Mouse (Mus musculus): ENCODE measurements at regions not wholly inside any gene's neighbourhood (a gene's known extent, or its start where the extent isn't known, plus 50 kb on each side); places are given as distances from the start of the nearest gene placed in this dataset.

DNA sequence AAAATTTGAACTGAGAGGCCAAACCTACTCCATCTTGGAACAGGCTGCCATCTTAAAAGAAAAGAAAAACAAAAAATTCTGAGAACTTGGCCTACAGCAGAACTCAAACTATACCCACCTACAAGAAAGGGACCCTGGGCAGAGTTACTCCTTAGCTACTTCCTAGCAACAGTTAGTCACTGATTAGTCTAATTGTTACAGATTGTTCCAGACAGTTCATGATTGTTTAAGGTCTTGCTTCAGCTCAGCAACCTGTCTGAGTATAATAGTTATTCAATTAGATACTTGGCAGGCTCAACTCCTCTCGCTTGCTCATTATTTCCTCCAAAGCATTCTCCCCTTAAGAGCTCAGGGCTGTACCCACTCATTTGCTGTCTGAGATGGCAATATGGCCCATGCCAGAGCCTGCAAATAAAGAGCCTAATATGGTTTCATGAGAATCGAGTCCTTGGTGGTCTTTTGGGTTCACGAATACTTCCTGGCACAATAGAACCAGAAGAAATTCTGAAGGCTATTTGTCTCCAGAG is 200.4 kb upstream of the Defb41 start:
- H3K9me3 ChIP-seq (replicated peaks; ENCODE audit: insufficient read depth, low read length): no peaks in the 10 kb centered on the region
- no peak overlapping the region for H3K4me3 ChIP-seq (ENCODE audit: control insufficient read depth in 1 of 2, insufficient read depth in 1 of 2, low read depth in 2 of 2, low read length in 2 of 2)
- H3K4me1 ChIP-seq (ENCODE audit: control insufficient read depth in 1 of 2, insufficient read depth in 2 of 2, low read length in 2 of 2): no peaks in the 10 kb centered on the region
- no peak overlapping the region for H3K9ac ChIP-seq (ENCODE audit: control insufficient read depth, low read depth, low read length, poor library complexity, severe bottlenecking)
- H3K36me3 ChIP-seq (ENCODE audit: control insufficient read depth in 1 of 2, insufficient read depth in 2 of 2, low read length in 2 of 2): no peaks in the 10 kb centered on the region
- TF ChIP-seq TBP (IDR thresholded peaks at IDR 0.05; ENCODE audit: low read depth, low read length): no peak
- no peak for TF ChIP-seq GABPA (IDR thresholded peaks at IDR 0.05; ENCODE audit: low read depth, low read length)
- no peak for TF ChIP-seq ETS1 (IDR thresholded peaks at IDR 0.05; ENCODE audit: low read depth, low read length)
- TF ChIP-seq TCF12 (IDR thresholded peaks at IDR 0.05; ENCODE audit: low read depth, low read length): no peak
- no peak for TF ChIP-seq ZNF384 (IDR thresholded peaks at IDR 0.05; ENCODE audit: low read depth, low read length)
- no peak for TF ChIP-seq CTCF (IDR thresholded peaks at IDR 0.05 in 2 of 3, conservative IDR thresholded peaks at IDR 0.05 in 1 of 3; ENCODE audit: control insufficient read depth in 1 of 3, insufficient read depth in 1 of 3, low read depth in 2 of 3, low read length in 3 of 3, poor library complexity in 1 of 3, severe bottlenecking in 1 of 3)
- no peak for TF ChIP-seq BHLHE40 (IDR thresholded peaks at IDR 0.05; ENCODE audit: borderline replicate concordance, low read depth, low read length)
- no peak for TF ChIP-seq CHD2 (IDR thresholded peaks at IDR 0.05; ENCODE audit: low read length)
- TF ChIP-seq RCOR1 (IDR thresholded peaks at IDR 0.05; ENCODE audit: low read depth, low read length): no peak
- TF ChIP-seq NELFE (IDR thresholded peaks at IDR 0.05; ENCODE audit: low read depth, low read length): no peak
- TF ChIP-seq POLR2A (IDR thresholded peaks at IDR 0.05; ENCODE audit: control insufficient read depth in 1 of 2, insufficient read depth in 1 of 2, low read depth in 1 of 2, low read length in 2 of 2, poor library complexity in 1 of 2): no peak
- no peaks in the 10 kb centered on the region for H3K27me3 ChIP-seq (ENCODE audit: control insufficient read depth in 1 of 2, insufficient read depth in 2 of 2, low read length in 2 of 2)
- no peak overlapping the region for H3K27ac ChIP-seq (ENCODE audit: control insufficient read depth, low read depth, low read length)
- no peak for DNase-seq (ENCODE audit: low read depth, low spot score)
- H3K79me2 ChIP-seq (ENCODE audit: control insufficient read depth, insufficient read depth, low read length, poor library complexity): no peaks in the 10 kb centered on the region

- Histone ChIP-seq H3K4me3 (ENCODE audit: control insufficient read depth in 1 of 2, insufficient read depth in 1 of 2, low read depth in 2 of 2, low read length in 2 of 2) (no peak overlapping the region), H3K4me1 (ENCODE audit: control insufficient read depth in 1 of 2, insufficient read depth in 2 of 2, low read length in 2 of 2) (no peaks in the 10 kb centered on the region), H3K9ac (ENCODE audit: control insufficient read depth, low read depth, low read length, poor library complexity, severe bottlenecking) (no peak overlapping the region), H3K27me3 (ENCODE audit: control insufficient read depth in 1 of 2, insufficient read depth in 2 of 2, low read length in 2 of 2) (no peaks in the 10 kb centered on the region), H3K9me3 (replicated peaks; ENCODE audit: insufficient read depth, low read length) (no peaks in the 10 kb centered on the region), H3K36me3 (ENCODE audit: control insufficient read depth in 1 of 2, insufficient read depth in 2 of 2, low read length in 2 of 2) (no peaks in the 10 kb centered on the region), H3K27ac (ENCODE audit: control insufficient read depth, low read depth, low read length) (no peak overlapping the region), H3K79me2 (ENCODE audit: control insufficient read depth, insufficient read depth, low read length, poor library complexity) (no peaks in the 10 kb centered on the region)
- no peak for DNase-seq (ENCODE audit: low read depth, low spot score)
- TF ChIP-seq TCF12 (IDR thresholded peaks at IDR 0.05; ENCODE audit: low read depth, low read length): no peak
- TF ChIP-seq MAX (IDR thresholded peaks at IDR 0.05; ENCODE audit: low read length): no peak
- no peak for TF ChIP-seq KAT2A (conservative IDR thresholded peaks at IDR 0.05; ENCODE audit: low read depth, low read length)
- no peak for TF ChIP-seq RCOR1 (IDR thresholded peaks at IDR 0.05; ENCODE audit: low read depth, low read length)
- no peak for TF ChIP-seq RAD21 (IDR thresholded peaks at IDR 0.05; ENCODE audit: low read depth, low read length)
- no peak for TF ChIP-seq ZNF384 (IDR thresholded peaks at IDR 0.05; ENCODE audit: low read depth, low read length)
- no peak for TF ChIP-seq GABPA (IDR thresholded peaks at IDR 0.05; ENCODE audit: low read depth, low read length)
- TF ChIP-seq TBP (IDR thresholded peaks at IDR 0.05; ENCODE audit: low read depth, low read length): no peak
- TF ChIP-seq ELF1 (IDR thresholded peaks at IDR 0.05; ENCODE audit: low read depth, low read length): no peak
- TF ChIP-seq POLR2AphosphoS2 (IDR thresholded peaks at IDR 0.05; ENCODE audit: low read length): no peak
- no peak for TF ChIP-seq CHD1 (IDR thresholded peaks at IDR 0.05; ENCODE audit: low read depth, low read length)
- no peak for TF ChIP-seq NELFE (IDR thresholded peaks at IDR 0.05; ENCODE audit: low read depth, low read length)
- TF ChIP-seq CHD2 (IDR thresholded peaks at IDR 0.05; ENCODE audit: low read length): no peak
These were observed 198.3 kb upstream of the Defb41 start for GRCm38 (mm10) chr1:18463218-18463617.
